Mouse (Mus musculus): Measurements from ENCODE around the gene Fam19a2. TPM values are rescaled to one million over a fixed set of nuclear protein-coding genes. Genes with fewer than 3 reads are reported as not detected.

Fam19a2 gene
- polyA plus RNA-seq, 1 experiment from 2014 or later: 27.2 TPM

GRCm38 (mm10) chr10:123326271-123326670, 62.5 kb downstream of the Fam19a2 start:
- no peak overlapping the region for H3K4me2 ChIP-seq (replicated peaks)
- H3K36me3 ChIP-seq: no peaks in the 10 kb centered on the region
- no peaks in the 10 kb centered on the region for H3K4me1 ChIP-seq
- no peak overlapping the region for H3K4me3 ChIP-seq
- H3K9me3 ChIP-seq: no peaks in the 10 kb centered on the region
- no peaks in the 10 kb centered on the region for H3K27me3 ChIP-seq (replicated peaks)
- no peak for ATAC-seq (ENCODE audit: low FRiP score, low read depth)
- no peak overlapping the region for H3K27ac ChIP-seq
- WGBS: 91% methylated on average over 3 of the region's 3 CpGs
- no peak overlapping the region for H3K9ac ChIP-seq

- Histone ChIP-seq H3K27me3 (replicated peaks) (no peaks in the 10 kb centered on the region), H3K27ac (no peak overlapping the region), H3K4me3 (no peak overlapping the region), H3K9me3 (no peaks in the 10 kb centered on the region), H3K9ac (no peak overlapping the region), H3K4me2 (replicated peaks) (no peak overlapping the region), H3K4me1 (no peaks in the 10 kb centered on the region), H3K36me3 (no peaks in the 10 kb centered on the region)
- WGBS: 73% methylated on average over 5 of the region's 5 CpGs
- no peak for ATAC-seq (ENCODE audit: low FRiP score, low read depth)
Measured at GRCm38 (mm10) chr10:123341280-123341679, 77.5 kb downstream of the Fam19a2 start.

- Histone ChIP-seq H3K4me2 (replicated peaks) (no peak overlapping the region), H3K9me3 (no peaks in the 10 kb centered on the region), H3K36me3 (no peaks in the 10 kb centered on the region), H3K27me3 (replicated peaks) (no peaks in the 10 kb centered on the region), H3K4me1 (no peaks in the 10 kb centered on the region), H3K27ac (no peak overlapping the region), H3K4me3 (no peak overlapping the region), H3K9ac (no peak overlapping the region)
- no peak for ATAC-seq (ENCODE audit: low FRiP score, low read depth)
- 32% methylated on average over 5 of the region's 5 CpGs for WGBS
Measured at GRCm38 (mm10) chr10:123342591-123343236, 78.9 kb downstream of the Fam19a2 start.

- no peak overlapping the region for H3K9ac ChIP-seq
- H3K9me3 ChIP-seq: no peaks in the 10 kb centered on the region
- H3K27me3 ChIP-seq (replicated peaks): no peaks in the 10 kb centered on the region
- H3K4me1 ChIP-seq: no peaks in the 10 kb centered on the region
- no peak for ATAC-seq (ENCODE audit: low FRiP score, low read depth)
- WGBS: 91% methylated on average over 8 of the region's 8 CpGs
- H3K27ac ChIP-seq: no peak overlapping the region
- no peaks in the 10 kb centered on the region for H3K36me3 ChIP-seq
- H3K4me2 ChIP-seq (replicated peaks): no peak overlapping the region
- no peak overlapping the region for H3K4me3 ChIP-seq
Measured at GRCm38 (mm10) chr10:123346301-123346700, 82.5 kb downstream of the Fam19a2 start.

GRCm38 (mm10) chr10:123353667-123354066, 89.9 kb downstream of the Fam19a2 start:
- H3K36me3 ChIP-seq: no peaks in the 10 kb centered on the region
- H3K4me2 ChIP-seq (replicated peaks): no peak overlapping the region
- no peaks in the 10 kb centered on the region for H3K27me3 ChIP-seq (replicated peaks)
- ATAC-seq (ENCODE audit: low FRiP score, low read depth): no peak
- 89% methylated on average over 5 of the region's 5 CpGs for WGBS
- H3K9me3 ChIP-seq: no peaks in the 10 kb centered on the region
- no peak overlapping the region for H3K27ac ChIP-seq
- H3K4me1 ChIP-seq: no peaks in the 10 kb centered on the region
- H3K4me3 ChIP-seq: no peak overlapping the region
- H3K9ac ChIP-seq: no peak overlapping the region

GRCm38 (mm10) chr10:123357010-123357409, 93.2 kb downstream of the Fam19a2 start:
- 80% methylated on average over 6 of the region's 6 CpGs for WGBS
- H3K36me3 ChIP-seq: no peaks in the 10 kb centered on the region
- H3K4me1 ChIP-seq: no peaks in the 10 kb centered on the region
- no peak overlapping the region for H3K4me2 ChIP-seq (replicated peaks)
- no peak overlapping the region for H3K9ac ChIP-seq
- no peaks in the 10 kb centered on the region for H3K9me3 ChIP-seq
- ATAC-seq (ENCODE audit: low FRiP score, low read depth): no peak
- no peak overlapping the region for H3K27ac ChIP-seq
- H3K27me3 ChIP-seq (replicated peaks): no peaks in the 10 kb centered on the region
- no peak overlapping the region for H3K4me3 ChIP-seq

- H3K9me3 ChIP-seq: no peaks in the 10 kb centered on the region
- no peaks in the 10 kb centered on the region for H3K4me1 ChIP-seq
- WGBS: 76% methylated on average over 14 of the region's 14 CpGs
- no peak overlapping the region for H3K9ac ChIP-seq
- no peak for ATAC-seq (ENCODE audit: low FRiP score, low read depth)
- H3K27ac ChIP-seq: no peak overlapping the region
- H3K4me3 ChIP-seq: no peak overlapping the region
- H3K27me3 ChIP-seq (replicated peaks): no peaks in the 10 kb centered on the region
- no peaks in the 10 kb centered on the region for H3K36me3 ChIP-seq
- H3K4me2 ChIP-seq (replicated peaks): no peak overlapping the region
Measured at GRCm38 (mm10) chr10:123360492-123360891, 96.7 kb downstream of the Fam19a2 start.

- H3K27me3 ChIP-seq (replicated peaks): no peaks in the 10 kb centered on the region
- no peak overlapping the region for H3K27ac ChIP-seq
- 71% methylated on average over 4 of the region's 4 CpGs for WGBS
- no peaks in the 10 kb centered on the region for H3K4me1 ChIP-seq
- no peaks in the 10 kb centered on the region for H3K9me3 ChIP-seq
- H3K36me3 ChIP-seq: no peaks in the 10 kb centered on the region
- no peak for ATAC-seq (ENCODE audit: low FRiP score, low read depth)
- no peak overlapping the region for H3K9ac ChIP-seq
- no peak overlapping the region for H3K4me2 ChIP-seq (replicated peaks)
- H3K4me3 ChIP-seq: no peak overlapping the region
Measured at GRCm38 (mm10) chr10:123364628-123365027, 100.8 kb downstream of the Fam19a2 start.

- no peak overlapping the region for H3K27ac ChIP-seq
- H3K9me3 ChIP-seq: no peaks in the 10 kb centered on the region
- 80% methylated on average over 15 of the region's 15 CpGs for WGBS
- no peaks in the 10 kb centered on the region for H3K27me3 ChIP-seq (replicated peaks)
- no peak overlapping the region for H3K9ac ChIP-seq
- H3K4me1 ChIP-seq: no peaks in the 10 kb centered on the region
- no peak for ATAC-seq (ENCODE audit: low FRiP score, low read depth)
- no peak overlapping the region for H3K4me3 ChIP-seq
- no peak overlapping the region for H3K4me2 ChIP-seq (replicated peaks)
- no peaks in the 10 kb centered on the region for H3K36me3 ChIP-seq
Measured at GRCm38 (mm10) chr10:123367152-123367864, 103.5 kb downstream of the Fam19a2 start.

- 65% methylated on average over 2 of the region's 2 CpGs for WGBS
- Histone ChIP-seq H3K36me3 (no peaks in the 10 kb centered on the region), H3K27me3 (replicated peaks) (no peaks in the 10 kb centered on the region), H3K4me2 (replicated peaks) (no peak overlapping the region), H3K9ac (no peak overlapping the region), H3K4me1 (no peaks in the 10 kb centered on the region), H3K27ac (no peak overlapping the region), H3K4me3 (no peak overlapping the region), H3K9me3 (no peaks in the 10 kb centered on the region; the same call in 1 of the 2 replicates)
- no peak for ATAC-seq (ENCODE audit: low FRiP score, low read depth)
Measured at GRCm38 (mm10) chr10:123383277-123383676, 119.5 kb downstream of the Fam19a2 start.

- no peak for ATAC-seq (ENCODE audit: low FRiP score, low read depth)
- Histone ChIP-seq H3K9ac (no peak overlapping the region), H3K27ac (no peak overlapping the region), H3K27me3 (replicated peaks) (no peaks in the 10 kb centered on the region), H3K4me3 (no peak overlapping the region), H3K36me3 (no peaks in the 10 kb centered on the region), H3K9me3 (no peaks in the 10 kb centered on the region; the same call in 1 of the 2 replicates), H3K4me1 (no peaks in the 10 kb centered on the region), H3K4me2 (replicated peaks) (no peak overlapping the region)
- WGBS: 82% methylated on average over 6 of the region's 6 CpGs
Measured at GRCm38 (mm10) chr10:123385641-123386040, 121.8 kb downstream of the Fam19a2 start.

GRCm38 (mm10) chr10:123395429-123395828, 131.6 kb downstream of the Fam19a2 start:
- no peaks in the 10 kb centered on the region for H3K4me1 ChIP-seq
- no peak overlapping the region for H3K4me3 ChIP-seq
- no peak for ATAC-seq (ENCODE audit: low FRiP score, low read depth)
- no peaks in the 10 kb centered on the region for H3K36me3 ChIP-seq
- H3K27me3 ChIP-seq (replicated peaks): no peaks in the 10 kb centered on the region
- H3K4me2 ChIP-seq (replicated peaks): no peak overlapping the region
- H3K9ac ChIP-seq: no peak overlapping the region
- H3K27ac ChIP-seq: no peak overlapping the region
- H3K9me3 ChIP-seq: no peaks in the 10 kb centered on the region
- 77% methylated on average over 9 of the region's 9 CpGs for WGBS

- H3K4me2 ChIP-seq (replicated peaks): no peak overlapping the region
- no peaks in the 10 kb centered on the region for H3K36me3 ChIP-seq
- 65% methylated on average over 6 of the region's 6 CpGs for WGBS
- no peak overlapping the region for H3K27ac ChIP-seq
- no peaks in the 10 kb centered on the region for H3K4me1 ChIP-seq
- H3K27me3 ChIP-seq (replicated peaks): no peaks in the 10 kb centered on the region
- H3K4me3 ChIP-seq: no peak overlapping the region
- ATAC-seq (ENCODE audit: low FRiP score, low read depth): no peak
- no peaks in the 10 kb centered on the region for H3K9me3 ChIP-seq
- no peak overlapping the region for H3K9ac ChIP-seq
Measured at GRCm38 (mm10) chr10:123398136-123398535, 134.3 kb downstream of the Fam19a2 start.

All from neural tube, embryonic 12.5 days (tissue).